Mouse (Mus musculus): ENCODE data around the gene Siae.

Gene Siae

GRCm38 (mm10) chr9:37554838-37555748, at the start of gene Siae:
Siae (plus strand) TSS chr9:37555698.
- no peak for DNase-seq (ENCODE audit: low read depth, low spot score)

GRCm38 (mm10) chr9:37506023-37506422, 49.5 kb upstream of the Siae start:
- no peak for DNase-seq (ENCODE audit: low read depth, low spot score)

- DNase-seq (ENCODE audit: low read depth, low spot score), result no peak
These were observed 43.4 kb upstream of the Siae start for GRCm38 (mm10) chr9:37512097-37512496.

GRCm38 (mm10) chr9:37514456-37514855, 41.0 kb upstream of the Siae start:
- no peak for DNase-seq (ENCODE audit: low read depth, low spot score)

GRCm38 (mm10) chr9:37517467-37517866, 38.0 kb upstream of the Siae start:
- DNase-seq (ENCODE audit: low read depth, low spot score), result no peak

GRCm38 (mm10) chr9:37518991-37519390, 36.5 kb upstream of the Siae start:
- DNase-seq (ENCODE audit: low read depth, low spot score), result no peak

GRCm38 (mm10) chr9:37519995-37520394, 35.5 kb upstream of the Siae start:
- no peak for DNase-seq (ENCODE audit: low read depth, low spot score)

- DNase-seq (ENCODE audit: low read depth, low spot score), result no peak
These were observed 30.0 kb upstream of the Siae start for GRCm38 (mm10) chr9:37525461-37525860.

- no peak for DNase-seq (ENCODE audit: low read depth, low spot score)
These were observed 28.8 kb upstream of the Siae start for GRCm38 (mm10) chr9:37526443-37527395.

GRCm38 (mm10) chr9:37527396-37528224, 27.9 kb upstream of the Siae start, which contains the start of gene Esam:
Esam (plus strand) TSS chr9:37528078.
- DNase-seq (ENCODE audit: low read depth, low spot score), result no peak

GRCm38 (mm10) chr9:37528225-37528970, 27.1 kb upstream of the Siae start:
- no peak for DNase-seq (ENCODE audit: low read depth, low spot score)

- no peak for DNase-seq (ENCODE audit: low read depth, low spot score)
These were observed 25.2 kb upstream of the Siae start for GRCm38 (mm10) chr9:37530031-37530887.

- no peak for DNase-seq (ENCODE audit: low read depth, low spot score)
These were observed 24.4 kb upstream of the Siae start for GRCm38 (mm10) chr9:37530888-37531705.

GRCm38 (mm10) chr9:37536851-37537250, 18.6 kb upstream of the Siae start:
- no peak for DNase-seq (ENCODE audit: low read depth, low spot score)

- no peak for DNase-seq (ENCODE audit: low read depth, low spot score)
These were observed 17.7 kb upstream of the Siae start for GRCm38 (mm10) chr9:37537658-37538250.

- no peak for DNase-seq (ENCODE audit: low read depth, low spot score)
These were observed 16.1 kb upstream of the Siae start, which contains the start of gene Vsig2 for GRCm38 (mm10) chr9:37539170-37540025. Vsig2 (plus strand) TSS chr9:37539255.

- DNase-seq (ENCODE audit: low read depth, low spot score), result no peak
These were observed 15.3 kb upstream of the Siae start for GRCm38 (mm10) chr9:37540226-37540625.

Data from retina, postnatal 7 days (tissue).